Mouse (Mus musculus): ENCODE measurements at regions not wholly inside any gene's neighbourhood (a gene's known extent, or its start where the extent isn't known, plus 50 kb on each side); places are given as distances from the start of the nearest gene placed in this dataset.
A peak's percentile ranks its signal among the peaks of the same experiment; 100 is the strongest.

DNA sequence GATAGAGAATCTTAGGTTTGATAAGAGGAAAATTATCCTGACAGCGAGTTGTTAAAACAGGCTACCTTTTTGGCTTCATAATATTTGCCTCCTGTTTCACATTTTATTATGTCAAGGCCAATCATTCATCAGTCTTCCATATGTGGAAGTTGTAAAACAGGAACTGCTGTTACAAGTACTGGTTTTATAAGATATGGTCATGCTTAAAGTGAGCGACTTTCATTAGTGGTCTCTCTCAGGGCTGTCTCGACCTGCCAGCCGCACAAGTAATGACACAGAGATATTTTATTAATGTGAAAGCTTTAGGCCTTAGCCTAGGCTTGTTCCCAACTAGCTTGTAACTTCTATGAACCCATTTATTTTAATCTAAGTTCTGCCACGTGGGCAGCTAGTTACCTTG lies 346.3 kb upstream of the Nudt12 start:
- 76% methylated on average over 5 of the region's 5 CpGs for WGBS
- no peak for ATAC-seq (replicated peaks; ENCODE audit: low FRiP score)
- H3K9me3 ChIP-seq (replicated peaks): no peaks in the 10 kb centered on the region
- 0 out of 2 replicates have a peak, but pooled peaks cover 2% of the 10 kb centered on the region for H3K4me1 ChIP-seq
- H3K27ac ChIP-seq: no peak overlapping the region
- H3K27me3 ChIP-seq: no peaks in the 10 kb centered on the region
- H3K4me3 ChIP-seq (replicated peaks): no peak overlapping the region
- H3K4me2 ChIP-seq: no peak overlapping the region
- no peak overlapping the region for H3K9ac ChIP-seq
- H3K36me3 ChIP-seq: no peaks in the 10 kb centered on the region

DNA sequence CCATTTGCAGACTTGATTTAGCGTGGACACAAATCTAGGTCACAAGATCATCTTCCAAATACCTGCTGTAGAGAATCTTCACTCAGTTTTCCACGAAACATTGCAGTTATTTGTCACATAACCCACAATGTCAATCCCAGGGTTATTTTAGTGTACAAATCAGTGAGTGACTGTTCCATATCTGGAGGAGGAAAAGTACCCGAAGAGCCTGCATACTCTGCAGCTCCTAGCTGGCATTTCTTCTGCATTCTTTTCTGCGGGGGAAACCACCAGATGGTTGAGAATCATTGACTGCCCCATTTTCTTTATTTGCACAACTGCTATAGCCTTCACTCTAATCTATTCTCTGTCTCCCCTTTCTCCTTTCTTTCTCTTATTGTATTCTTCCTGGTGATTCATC lies 332.4 kb upstream of the Nudt12 start:
- Histone ChIP-seq H3K4me3 (replicated peaks) (no peak overlapping the region), H3K36me3 (no peaks in the 10 kb centered on the region), H3K27me3 (no peaks in the 10 kb centered on the region), H3K9me3 (replicated peaks) (no peaks in the 10 kb centered on the region), H3K4me2 (no peak overlapping the region), H3K27ac (no peak overlapping the region), H3K4me1 (no peaks in the 10 kb centered on the region), H3K9ac (no peak overlapping the region)
- 84% methylated on average over 4 of the region's 4 CpGs for WGBS
- no peak for ATAC-seq (replicated peaks; ENCODE audit: low FRiP score)

DNA sequence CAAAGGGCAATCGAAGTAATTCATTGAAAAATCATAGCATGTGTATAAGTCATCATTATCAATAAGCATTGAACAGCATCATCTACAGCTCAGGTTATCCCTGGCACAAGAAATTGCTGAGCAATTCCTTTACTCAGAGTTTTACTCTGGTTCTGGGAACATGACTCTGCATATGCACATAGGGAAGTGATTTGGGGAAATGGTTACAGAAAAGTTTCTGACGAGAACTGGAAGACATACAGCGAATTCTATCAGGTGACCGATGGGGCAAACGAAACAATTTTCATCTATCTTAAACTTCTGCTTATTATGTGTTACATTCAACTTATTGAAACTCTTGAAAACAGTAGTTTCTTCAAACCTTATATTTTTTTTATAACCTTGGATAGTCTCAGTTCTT lies 284.8 kb upstream of the Nudt12 start:
- Histone ChIP-seq H3K4me2 (no peak overlapping the region), H3K9ac (no peak overlapping the region), H3K9me3 (replicated peaks) (no peaks in the 10 kb centered on the region), H3K4me1 (no peaks in the 10 kb centered on the region), H3K4me3 (replicated peaks) (no peak overlapping the region), H3K27me3 (no peaks in the 10 kb centered on the region), H3K27ac (no peak overlapping the region), H3K36me3 (no peaks in the 10 kb centered on the region)
- no peak for ATAC-seq (replicated peaks; ENCODE audit: low FRiP score)
- 88% methylated on average over 5 of the region's 5 CpGs for WGBS

DNA sequence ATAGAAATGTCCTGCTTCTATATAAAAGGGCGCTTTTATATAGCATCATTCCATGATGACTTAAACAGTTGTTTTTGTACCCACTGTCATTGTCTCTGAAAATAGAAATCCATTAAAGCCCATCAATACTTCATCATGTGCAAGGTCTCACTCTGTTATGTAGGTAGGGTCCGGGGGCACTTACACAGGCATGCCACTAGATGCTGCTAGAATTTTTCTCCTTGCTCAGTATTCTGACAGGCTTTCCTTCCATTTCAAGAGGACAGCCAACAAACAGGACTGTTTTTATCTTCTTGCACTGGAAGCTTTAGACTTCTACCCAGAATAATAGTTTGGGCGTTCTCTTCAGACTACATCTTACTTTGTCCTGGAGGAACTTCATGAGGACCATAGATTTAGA lies 268.2 kb upstream of the Nudt12 start:
- WGBS: 57% methylated on average over 3 of the region's 3 CpGs
- no peak overlapping the region for H3K27ac ChIP-seq
- no peak overlapping the region for H3K4me3 ChIP-seq (replicated peaks)
- no peaks in the 10 kb centered on the region for H3K27me3 ChIP-seq
- peak; percentile 58; the same call in 1 of the 2 replicates for ATAC-seq (replicated peaks; ENCODE audit: low FRiP score)
- no peak overlapping the region for H3K9ac ChIP-seq
- no peak overlapping the region for H3K4me2 ChIP-seq
- H3K4me1 ChIP-seq: no peaks in the 10 kb centered on the region
- H3K36me3 ChIP-seq: no peaks in the 10 kb centered on the region
- H3K9me3 ChIP-seq (replicated peaks): no peaks in the 10 kb centered on the region

DNA sequence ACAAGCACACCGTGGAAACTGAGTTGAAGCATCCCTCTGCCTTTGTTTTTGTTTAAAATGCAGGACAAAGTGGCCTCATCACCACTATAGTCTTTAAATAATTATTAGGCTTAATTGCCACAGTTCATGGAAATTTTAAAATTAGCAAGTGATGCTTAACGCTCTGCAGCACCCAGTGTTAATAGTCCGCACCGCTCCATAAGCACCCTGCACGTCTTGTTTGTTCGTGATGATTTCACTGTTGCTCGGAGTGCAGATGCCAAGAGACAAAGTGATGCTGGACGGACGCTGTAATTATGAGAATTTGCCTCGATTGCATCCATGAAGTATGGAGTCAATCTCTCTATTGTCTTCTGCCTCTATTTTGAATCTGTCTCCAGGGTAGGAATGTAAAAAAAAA lies 266.6 kb upstream of the Nudt12 start:
- Histone ChIP-seq H3K9me3 (replicated peaks) (no peaks in the 10 kb centered on the region), H3K27ac (no peak overlapping the region), H3K4me2 (no peak overlapping the region), H3K4me3 (replicated peaks) (no peak overlapping the region), H3K36me3 (no peaks in the 10 kb centered on the region), H3K9ac (no peak overlapping the region), H3K4me1 (no peaks in the 10 kb centered on the region), H3K27me3 (no peaks in the 10 kb centered on the region)
- no peak for ATAC-seq (replicated peaks; ENCODE audit: low FRiP score)
- 83% methylated on average over 10 of the region's 10 CpGs for WGBS

DNA sequence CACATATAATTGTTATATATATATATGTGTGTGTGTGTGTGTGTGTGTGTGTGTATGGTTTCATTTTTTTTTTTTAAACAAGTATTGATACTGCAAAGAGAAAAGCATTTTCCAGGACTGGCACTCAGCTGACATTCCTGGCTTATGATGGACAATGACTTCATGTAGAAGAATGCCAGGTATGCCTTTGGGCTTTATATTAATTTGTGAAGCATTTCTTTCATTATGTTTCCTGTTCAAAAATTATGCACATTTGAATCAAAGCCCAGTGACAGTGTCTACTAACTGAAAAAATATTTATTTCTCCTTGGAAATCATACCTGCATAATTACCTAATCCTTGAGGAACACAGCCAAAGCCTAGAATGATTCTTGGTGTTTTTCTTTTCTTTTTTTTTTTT lies 256.4 kb upstream of the Nudt12 start:
- no peak for ATAC-seq (replicated peaks; ENCODE audit: low FRiP score)
- no peak overlapping the region for H3K27ac ChIP-seq

DNA sequence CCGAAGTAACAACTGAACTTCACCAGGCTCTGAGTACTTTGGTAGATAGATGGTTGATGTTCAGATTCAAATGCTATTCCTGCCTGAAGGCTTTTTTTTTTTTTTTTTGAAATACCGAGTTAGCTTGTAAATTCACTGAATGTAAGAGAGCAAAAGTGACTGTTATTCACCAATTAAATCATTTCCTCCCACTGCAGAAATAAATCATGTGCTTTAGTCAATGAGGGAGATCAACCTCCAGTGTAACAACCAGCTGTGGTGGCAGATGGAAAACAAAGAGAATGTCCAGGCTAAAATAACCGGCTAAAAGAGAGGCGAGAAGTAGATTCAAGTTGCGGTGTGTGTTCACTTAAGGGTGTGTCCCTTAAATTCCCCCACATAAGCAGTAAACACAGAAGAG lies 235.8 kb upstream of the Nudt12 start:
- H3K36me3 ChIP-seq: no peaks in the 10 kb centered on the region
- H3K4me2 ChIP-seq: no peak overlapping the region
- H3K27me3 ChIP-seq: no peaks in the 10 kb centered on the region
- ATAC-seq (replicated peaks; ENCODE audit: low FRiP score): 0 out of 2 replicates have a peak, but pooled peaks have one; percentile 43
- H3K27ac ChIP-seq: no peak overlapping the region
- WGBS: 43% methylated on average over 5 of the region's 5 CpGs
- no peak overlapping the region for H3K4me3 ChIP-seq (replicated peaks)
- no peaks in the 10 kb centered on the region for H3K9me3 ChIP-seq (replicated peaks)
- H3K9ac ChIP-seq: no peak overlapping the region
- no peaks in the 10 kb centered on the region for H3K4me1 ChIP-seq

More for the DNA sequence above, 256.4 kb upstream of the Nudt12 start:
- Histone ChIP-seq H3K4me1 (no peaks in the 10 kb centered on the region), H3K27me3 (no peaks in the 10 kb centered on the region), H3K9me3 (replicated peaks) (no peaks in the 10 kb centered on the region), H3K36me3 (no peaks in the 10 kb centered on the region), H3K9ac (no peak overlapping the region), H3K4me2 (no peak overlapping the region), H3K4me3 (replicated peaks) (no peak overlapping the region)

DNA sequence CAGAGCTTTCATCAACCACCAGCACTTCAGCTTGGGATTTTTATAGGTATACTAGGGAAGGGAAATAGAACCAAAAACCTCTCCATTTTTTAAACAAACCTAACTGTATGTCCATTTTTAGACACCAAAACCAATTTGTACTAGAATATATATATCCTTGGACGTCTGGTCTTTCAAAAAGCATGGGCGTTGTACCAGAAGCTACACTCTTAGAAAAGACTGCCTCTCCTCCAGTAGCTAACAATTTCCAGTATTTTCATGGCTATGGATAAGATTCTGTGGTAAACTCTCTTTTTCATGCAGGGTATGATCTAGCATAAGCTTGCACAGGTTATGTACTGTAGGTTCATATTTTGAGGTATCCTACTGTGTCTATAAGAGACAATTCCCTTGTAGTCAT lies 219.1 kb upstream of the Nudt12 start:
- Histone ChIP-seq H3K4me3 (replicated peaks) (no peak overlapping the region), H3K4me2 (no peak overlapping the region)

More for the DNA sequence above, 219.1 kb upstream of the Nudt12 start:
- Histone ChIP-seq H3K4me1 (no peaks in the 10 kb centered on the region), H3K36me3 (no peaks in the 10 kb centered on the region), H3K9ac (no peak overlapping the region), H3K27ac (no peak overlapping the region), H3K9me3 (replicated peaks) (no peaks in the 10 kb centered on the region), H3K27me3 (no peaks in the 10 kb centered on the region)
- WGBS: 86% methylated on average over 2 of the region's 2 CpGs
- no peak for ATAC-seq (replicated peaks; ENCODE audit: low FRiP score)
